Mouse (Mus musculus): ENCODE data around the gene Dph2. TPM values are rescaled to one million over a fixed set of nuclear protein-coding genes. Genes with fewer than 3 reads are reported as not detected.

Dph2 gene
- polyA plus RNA-seq, 1 experiment from 2014 or later, result 19.2 TPM

DNA sequence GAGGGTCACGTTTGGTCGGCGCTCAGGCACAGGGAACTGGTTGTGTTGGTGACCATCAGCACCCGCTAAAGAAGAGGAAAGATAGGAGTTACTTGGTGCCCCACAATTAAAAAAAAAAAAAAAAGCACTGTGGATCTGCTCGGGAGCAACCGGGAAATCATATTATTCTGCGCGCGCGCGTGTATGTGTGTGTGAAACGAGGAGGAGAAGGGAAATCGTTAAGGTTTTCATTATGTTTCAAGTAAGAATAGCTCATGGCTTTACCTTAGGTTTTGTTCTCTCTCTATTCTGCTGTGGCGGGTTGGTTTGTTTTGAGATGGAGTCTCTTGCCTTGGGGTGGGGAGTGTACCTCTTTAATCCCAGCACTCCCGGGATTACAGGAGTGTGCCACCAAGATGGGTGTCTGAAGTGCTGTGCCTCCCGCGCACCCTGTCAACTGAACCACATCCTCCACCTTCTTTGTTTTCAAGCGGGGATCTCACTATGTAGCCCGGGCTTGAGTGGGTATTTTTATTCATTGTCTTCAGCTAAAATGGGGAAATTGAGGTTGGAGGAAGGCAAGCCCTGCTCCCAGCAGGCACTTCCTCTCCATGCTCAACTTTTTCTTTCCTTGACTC lies 23.8 kb upstream of the Dph2 start:
- Histone ChIP-seq H3K9me3 (ENCODE audit: control insufficient read depth, low read depth, low read length) (no peaks in the 10 kb centered on the region), H3K27ac (ENCODE audit: low read length) (0 out of 2 replicates have a peak overlapping the region, but pooled peaks have one; percentile 83), H3K36me3 (ENCODE audit: control insufficient read depth, insufficient read depth, low read length) (peaks cover 16% of the 10 kb centered on the region; the same call in 1 of the 2 replicates), H3K27me3 (ENCODE audit: control insufficient read depth, insufficient read depth, low read length) (no peaks in the 10 kb centered on the region), H3K9ac (replicated peaks; ENCODE audit: low read depth, low read length) (no peak overlapping the region; the same call in none of the 2 replicates), H3K4me3 (ENCODE audit: low read depth, low read length) (peak overlapping the region; percentile 76), H3K4me1 (ENCODE audit: control insufficient read depth, insufficient read depth, low read length) (peaks cover 15% of the 10 kb centered on the region), H3K4me2 (replicated peaks; ENCODE audit: low read depth, low read length) (peak overlapping the region; percentile 96)
- WGBS, result 3% methylated on average over 19 of the region's 19 CpGs
- no peak for ATAC-seq (ENCODE audit: insufficient number of reproducible peaks, insufficient read depth, low FRiP score, low read depth)

DNA sequence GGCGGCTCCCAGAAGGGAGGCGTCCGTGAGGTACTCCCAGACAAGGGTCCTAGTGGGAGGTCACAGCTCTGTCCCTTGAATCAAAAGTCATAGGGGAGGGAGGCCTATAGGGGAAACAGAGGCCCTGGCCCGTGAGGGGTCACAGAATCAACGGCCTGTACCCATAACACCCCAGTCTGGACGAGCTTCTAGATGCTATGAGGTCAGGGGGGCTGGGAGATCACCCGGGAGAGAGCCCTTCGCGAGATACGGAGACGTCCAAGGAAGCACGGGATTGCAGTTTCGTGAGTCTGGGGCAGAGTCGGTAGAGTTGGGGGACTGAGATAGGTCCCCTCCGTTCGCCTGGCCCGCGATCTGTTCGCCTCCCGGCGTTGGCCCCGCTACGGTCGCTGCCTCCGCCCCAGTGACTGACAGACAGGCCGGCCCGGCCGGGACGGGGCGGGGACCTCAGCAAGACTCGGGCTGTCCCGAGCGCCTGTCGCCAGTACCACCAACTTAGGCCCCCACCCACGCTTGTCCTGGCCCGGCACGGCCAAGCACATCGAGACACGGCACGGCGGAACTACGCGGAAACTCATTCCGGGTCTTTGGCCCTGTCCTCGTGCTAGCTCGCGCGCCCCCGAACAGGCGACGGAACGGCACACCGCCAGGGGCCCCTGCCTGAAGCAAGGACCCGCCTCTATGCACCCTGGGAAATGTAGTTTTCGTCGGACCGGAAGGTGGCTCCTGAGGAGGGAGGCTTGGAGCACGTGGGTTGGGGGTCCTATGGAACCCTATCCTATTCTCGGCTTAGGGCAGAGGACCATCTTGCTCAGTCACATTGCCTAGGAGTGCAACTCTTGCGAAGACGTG lies 23.0 kb upstream of the Dph2 start, which contains the start of gene Ipo13:
Ipo13 (minus strand) TSS at position 409 of the 852 bp plus-strand sequence.
- ATAC-seq (ENCODE audit: insufficient number of reproducible peaks, insufficient read depth, low FRiP score, low read depth), result peak; percentile 90

DNA sequence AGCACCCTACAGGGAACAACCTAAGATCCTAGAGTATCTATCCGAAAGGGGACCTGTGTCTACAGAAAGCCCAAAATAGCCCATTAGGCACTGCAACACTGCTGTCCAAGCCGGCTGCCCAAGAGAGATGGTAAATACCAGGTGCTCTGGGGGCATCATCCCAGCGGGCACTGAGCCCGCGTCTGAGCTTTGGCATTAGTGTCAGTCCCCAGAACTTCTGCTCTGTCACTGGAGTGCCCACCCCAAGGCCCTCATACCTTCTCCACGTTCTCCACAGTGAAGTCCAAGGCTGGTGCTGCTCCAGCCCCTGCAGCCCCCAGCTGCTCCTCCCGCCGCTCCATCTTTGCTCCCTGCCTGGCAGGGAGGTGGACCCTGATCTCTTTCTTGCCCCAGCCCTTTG lies 22.2 kb upstream of the Dph2 start:
- Histone ChIP-seq H3K36me3 (ENCODE audit: control insufficient read depth, insufficient read depth, low read length) (peaks cover 19% of the 10 kb centered on the region; the same call in 1 of the 2 replicates), H3K27me3 (ENCODE audit: control insufficient read depth, insufficient read depth, low read length) (no peaks in the 10 kb centered on the region), H3K4me1 (ENCODE audit: control insufficient read depth, insufficient read depth, low read length) (peaks cover 15% of the 10 kb centered on the region), H3K9ac (replicated peaks; ENCODE audit: low read depth, low read length) (peak overlapping the region; percentile 72), H3K9me3 (ENCODE audit: control insufficient read depth, low read depth, low read length) (no peaks in the 10 kb centered on the region), H3K4me3 (ENCODE audit: low read depth, low read length) (peak overlapping the region; percentile 76), H3K27ac (ENCODE audit: low read length) (no peak overlapping the region), H3K4me2 (replicated peaks; ENCODE audit: low read depth, low read length) (peak overlapping the region; percentile 96)
- whole genome bisulfite sequencing, result 19% methylated on average over 8 of the region's 8 CpGs
- no peak for ATAC-seq (ENCODE audit: insufficient number of reproducible peaks, insufficient read depth, low FRiP score, low read depth)

More for the DNA sequence above, 23.0 kb upstream of the Dph2 start, which contains the start of gene Ipo13:
- Histone ChIP-seq H3K9ac (replicated peaks; ENCODE audit: low read depth, low read length) (peak within 1 kb of the TSS; percentile 72), H3K4me2 (replicated peaks; ENCODE audit: low read depth, low read length) (peak within 1 kb of the TSS; percentile 96), H3K36me3 (ENCODE audit: control insufficient read depth, insufficient read depth, low read length) (peaks cover 18% of the 10 kb centered on the region; the same call in 1 of the 2 replicates), H3K4me1 (ENCODE audit: control insufficient read depth, insufficient read depth, low read length) (peaks cover 15% of the 10 kb centered on the region), H3K9me3 (ENCODE audit: control insufficient read depth, low read depth, low read length) (no peaks in the 10 kb centered on the region), H3K4me3 (ENCODE audit: low read depth, low read length) (peak within 1 kb of the TSS; percentile 76), H3K27me3 (ENCODE audit: control insufficient read depth, insufficient read depth, low read length) (no peaks in the 10 kb centered on the region), H3K27ac (ENCODE audit: low read length) (peak within 1 kb of the TSS; percentile 83)
- WGBS, result under 1% methylated on average over 61 of the region's 61 CpGs

DNA sequence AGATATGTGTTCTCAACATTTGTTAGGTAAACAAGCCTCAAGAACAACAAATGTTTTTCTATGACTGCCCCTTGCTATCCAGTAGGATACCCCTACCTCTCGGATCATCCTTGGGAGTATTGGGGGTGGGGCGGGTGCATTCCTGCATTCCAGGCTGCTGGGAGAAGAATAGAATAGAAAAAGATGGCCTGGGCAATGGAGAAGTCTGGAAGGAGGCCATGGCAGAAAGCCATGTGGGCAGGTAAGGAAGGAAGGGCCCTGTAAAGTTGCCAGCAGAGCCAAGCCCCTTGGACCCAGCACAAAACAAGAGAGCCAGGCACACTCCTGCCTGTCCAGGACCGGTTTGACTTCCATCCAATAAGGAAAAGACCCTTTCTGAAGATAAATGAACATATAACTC lies 21.6 kb upstream of the Dph2 start:
- peaks cover 19% of the 10 kb centered on the region; the same call in 1 of the 2 replicates for H3K36me3 ChIP-seq (ENCODE audit: control insufficient read depth, insufficient read depth, low read length)
- no peak overlapping the region for H3K9ac ChIP-seq (replicated peaks; ENCODE audit: low read depth, low read length)
- H3K27ac ChIP-seq (ENCODE audit: low read length), result no peak overlapping the region
- H3K4me1 ChIP-seq (ENCODE audit: control insufficient read depth, insufficient read depth, low read length), result peaks cover 15% of the 10 kb centered on the region
- ATAC-seq (ENCODE audit: insufficient number of reproducible peaks, insufficient read depth, low FRiP score, low read depth), result no peak
- no peaks in the 10 kb centered on the region for H3K27me3 ChIP-seq (ENCODE audit: control insufficient read depth, insufficient read depth, low read length)
- WGBS, result 42% methylated on average over 3 of the region's 3 CpGs
- peak overlapping the region; percentile 76 for H3K4me3 ChIP-seq (ENCODE audit: low read depth, low read length)
- no peaks in the 10 kb centered on the region for H3K9me3 ChIP-seq (ENCODE audit: control insufficient read depth, low read depth, low read length)
- H3K4me2 ChIP-seq (replicated peaks; ENCODE audit: low read depth, low read length), result peak overlapping the region; percentile 96

DNA sequence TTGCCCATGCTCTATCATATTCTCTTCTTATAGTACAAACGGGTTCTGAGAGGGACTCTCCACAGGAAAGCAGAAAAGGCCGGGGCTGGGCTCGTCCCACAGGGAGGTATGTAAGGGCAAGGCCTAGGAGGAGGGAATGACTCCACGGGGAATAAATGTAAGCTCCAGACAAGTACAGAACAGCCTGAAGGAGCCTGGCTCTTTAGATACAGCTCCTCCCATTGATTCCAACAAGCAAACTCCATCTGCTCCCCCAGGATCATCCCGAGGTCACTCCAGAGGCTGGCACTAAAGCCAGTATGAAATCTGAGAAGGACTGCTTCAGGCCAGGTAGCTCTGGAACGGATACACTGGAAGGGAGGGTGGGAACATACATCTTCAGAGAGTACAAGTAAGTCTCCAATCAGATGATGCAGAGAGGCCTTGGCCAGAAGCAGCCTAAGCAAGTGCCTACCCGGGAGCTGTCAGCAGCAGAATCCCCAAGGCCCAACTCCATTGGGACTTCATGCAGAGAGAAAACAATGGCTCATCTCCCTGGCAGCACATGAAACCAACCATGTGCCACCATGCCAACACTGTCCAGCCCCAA lies 20.9 kb upstream of the Dph2 start:
- WGBS, result 52% methylated on average over 7 of the region's 7 CpGs
- no peak for ATAC-seq (ENCODE audit: insufficient number of reproducible peaks, insufficient read depth, low FRiP score, low read depth)
- no peaks in the 10 kb centered on the region for H3K9me3 ChIP-seq (ENCODE audit: control insufficient read depth, low read depth, low read length)
- H3K27ac ChIP-seq (ENCODE audit: low read length), result no peak overlapping the region
- H3K36me3 ChIP-seq (ENCODE audit: control insufficient read depth, insufficient read depth, low read length), result peaks cover 22% of the 10 kb centered on the region; the same call in 1 of the 2 replicates
- H3K9ac ChIP-seq (replicated peaks; ENCODE audit: low read depth, low read length), result no peak overlapping the region
- H3K4me2 ChIP-seq (replicated peaks; ENCODE audit: low read depth, low read length), result peak overlapping the region; percentile 96
- H3K27me3 ChIP-seq (ENCODE audit: control insufficient read depth, insufficient read depth, low read length), result no peaks in the 10 kb centered on the region
- H3K4me3 ChIP-seq (ENCODE audit: low read depth, low read length), result 0 out of 2 replicates have a peak overlapping the region, but pooled peaks have one; percentile 76
- H3K4me1 ChIP-seq (ENCODE audit: control insufficient read depth, insufficient read depth, low read length), result peaks cover 15% of the 10 kb centered on the region

DNA sequence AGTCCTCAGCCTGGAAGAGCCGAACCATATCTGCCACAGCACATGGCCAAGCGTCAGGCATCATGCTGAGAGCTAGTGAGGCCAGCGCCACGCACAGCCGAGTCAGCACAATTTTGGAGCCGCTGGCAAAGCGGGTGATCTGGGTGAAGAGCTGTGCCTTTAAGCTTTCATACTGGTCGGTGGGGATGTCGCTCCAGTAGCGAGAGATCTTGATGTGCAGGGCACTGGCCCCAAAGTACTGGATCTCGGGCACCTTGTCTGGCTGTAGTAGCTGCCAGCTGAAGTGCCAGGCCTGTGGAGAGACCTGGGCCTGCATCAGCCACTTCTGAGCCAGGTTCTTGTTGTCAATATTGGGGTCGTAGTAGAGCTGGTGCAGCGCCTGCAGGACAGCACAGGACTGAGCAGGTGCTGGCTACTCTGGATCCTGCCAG lies 20.3 kb upstream of the Dph2 start:
- ATAC-seq (ENCODE audit: insufficient number of reproducible peaks, insufficient read depth, low FRiP score, low read depth), result no peak
- no peak overlapping the region for H3K4me2 ChIP-seq (replicated peaks; ENCODE audit: low read depth, low read length)
- WGBS, result 89% methylated on average over 13 of the region's 13 CpGs
- H3K36me3 ChIP-seq (ENCODE audit: control insufficient read depth, insufficient read depth, low read length), result peaks cover 22% of the 10 kb centered on the region; the same call in 1 of the 2 replicates
- H3K9me3 ChIP-seq (ENCODE audit: control insufficient read depth, low read depth, low read length), result no peaks in the 10 kb centered on the region
- no peak overlapping the region for H3K4me3 ChIP-seq (ENCODE audit: low read depth, low read length)
- no peak overlapping the region for H3K27ac ChIP-seq (ENCODE audit: low read length)
- no peak overlapping the region for H3K9ac ChIP-seq (replicated peaks; ENCODE audit: low read depth, low read length)
- H3K27me3 ChIP-seq (ENCODE audit: control insufficient read depth, insufficient read depth, low read length), result no peaks in the 10 kb centered on the region
- peaks cover 15% of the 10 kb centered on the region for H3K4me1 ChIP-seq (ENCODE audit: control insufficient read depth, insufficient read depth, low read length)

DNA sequence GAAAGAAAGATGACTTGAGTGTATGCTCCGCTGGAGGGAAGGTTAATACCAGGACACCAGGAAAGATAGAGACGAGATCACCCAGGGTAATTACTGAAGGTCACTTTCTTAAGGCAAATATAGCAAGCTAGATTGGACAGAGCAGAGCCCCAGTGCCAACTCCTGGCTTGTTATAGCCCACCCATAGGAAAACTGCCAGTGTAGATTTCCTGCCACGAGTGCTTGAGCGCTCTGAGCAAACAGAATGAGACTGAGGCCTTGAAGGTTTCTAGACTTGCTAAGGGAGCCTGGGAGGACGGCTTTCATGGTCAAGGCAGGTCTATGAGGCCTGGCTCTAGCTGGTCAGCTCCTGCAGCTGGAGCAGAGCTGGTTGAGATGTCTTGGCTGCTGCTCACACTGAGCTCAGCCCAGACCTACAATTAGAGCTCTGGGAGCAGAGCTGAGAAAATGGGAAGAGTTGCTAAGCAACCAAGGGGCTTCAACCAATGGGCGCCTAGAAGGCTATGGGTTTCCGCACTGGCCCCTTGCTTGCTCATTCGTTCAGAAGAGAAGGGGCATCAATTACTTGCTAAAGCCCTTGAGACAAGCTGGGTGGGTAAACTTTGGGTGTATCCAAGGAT lies 17.1 kb upstream of the Dph2 start:
- Histone ChIP-seq H3K4me3 (ENCODE audit: low read depth, low read length) (no peak overlapping the region), H3K36me3 (ENCODE audit: control insufficient read depth, insufficient read depth, low read length) (peaks cover 30% of the 10 kb centered on the region; the same call in 1 of the 2 replicates), H3K27ac (ENCODE audit: low read length) (no peak overlapping the region), H3K4me2 (replicated peaks; ENCODE audit: low read depth, low read length) (no peak overlapping the region), H3K9ac (replicated peaks; ENCODE audit: low read depth, low read length) (no peak overlapping the region), H3K4me1 (ENCODE audit: control insufficient read depth, insufficient read depth, low read length) (peaks cover 11% of the 10 kb centered on the region), H3K9me3 (ENCODE audit: control insufficient read depth, low read depth, low read length) (no peaks in the 10 kb centered on the region), H3K27me3 (ENCODE audit: control insufficient read depth, insufficient read depth, low read length) (no peaks in the 10 kb centered on the region)
- ATAC-seq (ENCODE audit: insufficient number of reproducible peaks, insufficient read depth, low FRiP score, low read depth), result no peak
- WGBS, result 72% methylated on average over 8 of the region's 8 CpGs

DNA sequence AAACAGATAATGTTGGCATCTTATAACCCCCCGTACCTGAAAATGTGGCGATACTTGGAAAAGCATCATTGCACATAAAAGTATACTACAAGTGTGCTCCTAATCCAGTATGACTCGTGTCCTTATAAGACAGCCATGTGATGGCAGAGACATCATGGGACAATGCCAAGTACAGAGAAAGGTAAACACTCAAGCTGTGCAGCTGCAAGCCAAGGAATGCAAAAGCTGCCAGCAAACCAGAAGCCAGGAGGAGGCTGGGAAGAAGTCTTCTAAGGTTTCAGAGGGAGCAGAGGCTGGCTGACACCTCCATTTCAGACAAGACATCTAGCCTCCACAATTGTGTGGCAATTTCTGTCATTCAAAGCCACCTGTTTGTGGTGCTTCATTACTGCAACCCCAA lies 14.4 kb upstream of the Dph2 start:
- WGBS, result 82% methylated on average over 3 of the region's 3 CpGs
- Histone ChIP-seq H3K4me1 (ENCODE audit: control insufficient read depth, insufficient read depth, low read length) (no peaks in the 10 kb centered on the region), H3K9ac (replicated peaks; ENCODE audit: low read depth, low read length) (no peak overlapping the region), H3K36me3 (ENCODE audit: control insufficient read depth, insufficient read depth, low read length) (peaks cover 41% of the 10 kb centered on the region), H3K27me3 (ENCODE audit: control insufficient read depth, insufficient read depth, low read length) (no peaks in the 10 kb centered on the region), H3K27ac (ENCODE audit: low read length) (no peak overlapping the region), H3K4me3 (ENCODE audit: low read depth, low read length) (no peak overlapping the region), H3K4me2 (replicated peaks; ENCODE audit: low read depth, low read length) (no peak overlapping the region), H3K9me3 (ENCODE audit: control insufficient read depth, low read depth, low read length) (no peaks in the 10 kb centered on the region)
- ATAC-seq (ENCODE audit: insufficient number of reproducible peaks, insufficient read depth, low FRiP score, low read depth), result no peak
